Mouse (Mus musculus): ENCODE measurements around the gene Dpep3. TPM values are rescaled to one million over a fixed set of nuclear protein-coding genes. Genes with fewer than 3 reads are reported as not detected.
"Not testable (repeated sequence)": the region's sequence is repeated elsewhere in the genome, so short reads cannot be mapped to it uniquely, and the experiment has no call there.

The Dpep3 gene
- total and polyA plus RNA-seq, 3 experiments, result 0.23 TPM; not detected in 2

DNA sequence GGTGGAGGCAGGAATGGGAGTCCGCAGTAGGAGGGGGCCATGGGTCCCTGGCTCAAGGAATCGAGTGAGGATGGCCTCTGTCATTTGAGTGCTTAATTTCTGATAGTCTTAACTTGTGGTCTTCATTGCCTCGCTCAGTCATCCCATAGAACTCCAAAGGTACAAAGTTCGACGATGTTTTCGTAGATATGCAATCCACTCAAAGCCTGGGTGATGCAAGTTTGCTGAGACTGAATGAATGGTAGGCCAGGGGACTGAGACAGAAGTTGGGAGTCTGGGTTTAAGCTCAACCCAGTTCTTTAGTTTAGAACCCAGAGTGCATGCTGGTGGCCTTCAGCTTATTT, 32.4 kb upstream of the Dpep3 start, which contains the start of gene Ddx28:
TSS of gene Ddx28 (minus strand) at position 240 of the 344 bp plus-strand sequence.
- H3K9ac ChIP-seq (ENCODE audit: low read depth, low read length), result peak within 1 kb of the TSS; percentile 88

DNA sequence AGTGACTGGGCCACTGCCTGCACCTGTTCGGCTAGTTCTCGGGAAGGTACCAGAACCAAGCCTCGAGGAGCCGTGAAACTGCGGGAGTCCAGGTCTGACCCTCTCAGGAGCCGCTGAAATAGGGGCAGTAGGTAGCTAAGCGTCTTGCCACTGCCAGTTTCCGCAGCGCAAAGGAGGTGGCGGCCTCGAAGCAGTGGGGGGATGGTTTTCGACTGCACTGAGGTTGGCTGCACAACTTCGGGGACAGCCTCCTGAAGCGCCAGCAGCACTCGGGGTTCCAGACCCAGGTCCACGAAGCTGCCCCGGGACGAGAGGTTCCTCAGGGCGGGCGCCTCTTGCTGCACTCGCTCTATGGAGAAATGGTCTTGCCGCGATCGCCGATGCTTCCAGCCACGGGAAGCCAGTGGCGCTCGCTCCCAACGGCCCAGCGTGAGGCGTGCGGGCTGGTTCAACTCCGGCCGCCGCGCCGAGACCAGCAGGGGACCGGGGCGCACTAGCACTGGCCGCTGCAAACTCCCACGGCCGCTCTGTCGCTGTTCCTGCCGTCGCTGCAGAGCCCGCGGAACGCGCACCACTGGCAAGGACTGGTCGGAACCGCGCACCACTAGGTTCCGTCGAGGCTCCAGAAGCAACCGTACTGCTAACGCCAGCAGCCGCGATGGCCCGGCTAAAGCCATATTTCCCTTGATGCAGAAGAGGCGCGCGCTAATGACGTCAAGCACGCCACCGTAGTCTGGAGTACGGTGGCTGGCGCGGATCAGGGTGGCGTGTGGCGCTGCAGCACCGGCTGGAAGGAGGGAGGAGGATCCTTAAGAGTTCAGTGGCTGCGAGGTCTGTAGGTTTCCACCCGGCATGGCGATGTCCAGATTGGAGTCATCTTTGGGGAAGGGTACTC, 31.8 kb upstream of the Dpep3 start:
- intact Hi-C loops (cut with DNase I), result loop anchor here (5.0 kb wide), 3 partner anchors 109 to 309 kb away; partner anchors contain the start of genes Acd, Cenpt, Pard6a and Pskh1
- H3K4me1 ChIP-seq (ENCODE audit: control insufficient read depth, insufficient read depth, low read length), result peaks cover 3% of the 10 kb centered on the region

More for the DNA sequence above, 32.4 kb upstream of the Dpep3 start, which contains the start of gene Ddx28:
- intact Hi-C loops (cut with DNase I), result loop anchor here (5.0 kb wide), 3 partner anchors 109 to 309 kb away; partner anchors contain the start of genes Acd, Cenpt, Pard6a and Pskh1
- no peak for DNase-seq
- Histone ChIP-seq H3K27me3 (ENCODE audit: control insufficient read depth, insufficient read depth, low read length) (no peaks in the 10 kb centered on the region), H3K79me2 (replicated peaks; ENCODE audit: control insufficient read depth, insufficient read depth, low read length) (no peaks in the 10 kb centered on the region), H3K4me1 (ENCODE audit: control insufficient read depth, insufficient read depth, low read length) (peaks cover 3% of the 10 kb centered on the region), H3K4me3 (peak within 1 kb of the TSS; percentile 75), H3K36me3 (ENCODE audit: control insufficient read depth, insufficient read depth, low read length) (no peaks in the 10 kb centered on the region), H3K27ac (peak within 1 kb of the TSS; percentile 74)
- TF ChIP-seq POLR2A (IDR thresholded peaks at IDR 0.05; ENCODE audit: insufficient read depth, low read depth, low read length), result no peak
- no peak for TF ChIP-seq CTCF (IDR thresholded peaks at IDR 0.05)
- TF ChIP-seq EP300 (IDR thresholded peaks at IDR 0.05; ENCODE audit: insufficient read depth, low read depth, low read length), result no peak
- under 1% methylated on average over 6 of the region's 6 CpGs for WGBS

DNA sequence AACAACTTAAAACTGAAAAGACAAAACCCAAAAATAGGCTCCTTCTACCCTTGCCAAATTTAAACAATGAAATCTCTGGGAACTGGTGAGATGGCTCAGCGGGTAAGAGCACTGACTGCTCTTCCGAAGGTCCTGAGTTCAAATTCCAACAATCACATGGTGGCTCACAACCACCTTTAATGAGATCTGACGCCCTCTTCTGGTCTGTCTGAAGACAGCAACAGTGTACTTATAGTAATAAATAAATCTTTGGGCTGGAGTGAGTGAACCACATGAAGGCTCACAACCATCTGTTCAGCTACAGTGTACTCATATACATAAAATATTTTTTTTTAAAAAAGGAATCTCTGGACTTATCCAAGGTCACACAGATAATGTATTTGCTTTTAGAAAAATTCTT, 28.7 kb upstream of the Dpep3 start:
- H3K27ac ChIP-seq; DNase-seq; H3K9ac ChIP-seq (ENCODE audit: low read depth, low read length); H3K79me2 ChIP-seq (replicated peaks; ENCODE audit: control insufficient read depth, insufficient read depth, low read length); H3K4me1 ChIP-seq (ENCODE audit: control insufficient read depth, insufficient read depth, low read length); H3K27me3 ChIP-seq (ENCODE audit: control insufficient read depth, insufficient read depth, low read length); H3K4me3 ChIP-seq; H3K36me3 ChIP-seq (ENCODE audit: control insufficient read depth, insufficient read depth, low read length); intact Hi-C loops (cut with DNase I): not testable (repeated sequence)
- whole genome bisulfite sequencing, result 61% methylated on average over 3 of the region's 3 CpGs
- peak; percentile 39 for TF ChIP-seq CTCF (IDR thresholded peaks at IDR 0.05)

More for the DNA sequence above, 31.8 kb upstream of the Dpep3 start:
- peak overlapping the region; percentile 75 for H3K4me3 ChIP-seq
- H3K9ac ChIP-seq (ENCODE audit: low read depth, low read length), result peak overlapping the region; percentile 88
- DNase-seq, result peak; percentile 93 to 94
- peak overlapping the region; percentile 74 for H3K27ac ChIP-seq
- WGBS, result 1% methylated on average over 74 of the region's 74 CpGs
- no peaks in the 10 kb centered on the region for H3K36me3 ChIP-seq (ENCODE audit: control insufficient read depth, insufficient read depth, low read length)
- TF ChIP-seq POLR2A (IDR thresholded peaks at IDR 0.05; ENCODE audit: insufficient read depth, low read depth, low read length) (peak; percentile 82), CTCF (IDR thresholded peaks at IDR 0.05) (no peak; the same call in 1 of the 2 replicates), EP300 (IDR thresholded peaks at IDR 0.05; ENCODE audit: insufficient read depth, low read depth, low read length) (0 out of 2 replicates have a peak, but pooled peaks have one; percentile 44)
- H3K79me2 ChIP-seq (replicated peaks; ENCODE audit: control insufficient read depth, insufficient read depth, low read length), result no peaks in the 10 kb centered on the region
- no peaks in the 10 kb centered on the region for H3K27me3 ChIP-seq (ENCODE audit: control insufficient read depth, insufficient read depth, low read length)

DNA sequence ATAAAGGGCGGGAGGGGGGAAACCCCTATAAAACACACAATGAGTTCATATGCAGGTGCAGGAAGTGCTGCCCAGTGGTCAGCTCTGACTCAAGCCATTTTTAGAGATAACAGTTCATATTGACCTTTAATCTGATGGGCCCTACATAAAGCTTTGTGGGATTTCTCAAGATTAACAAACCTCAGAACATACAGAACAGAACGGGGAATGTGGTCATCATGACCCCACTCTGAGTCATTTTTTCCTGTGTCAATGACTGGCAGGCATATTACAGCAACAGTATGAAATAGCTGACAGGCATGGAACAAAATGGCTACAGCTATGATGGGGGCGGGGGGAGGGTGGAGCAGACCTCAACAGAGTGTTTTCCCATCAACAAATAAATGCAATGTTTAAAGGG, 27.9 kb upstream of the Dpep3 start:
- Histone ChIP-seq H3K4me3 (no peak overlapping the region), H3K27me3 (ENCODE audit: control insufficient read depth, insufficient read depth, low read length) (no peaks in the 10 kb centered on the region), H3K4me1 (ENCODE audit: control insufficient read depth, insufficient read depth, low read length) (peaks cover 3% of the 10 kb centered on the region), H3K36me3 (ENCODE audit: control insufficient read depth, insufficient read depth, low read length) (no peaks in the 10 kb centered on the region), H3K9ac (ENCODE audit: low read depth, low read length) (no peak overlapping the region), H3K27ac (no peak overlapping the region), H3K79me2 (replicated peaks; ENCODE audit: control insufficient read depth, insufficient read depth, low read length) (no peaks in the 10 kb centered on the region)
- 46% methylated on average over 3 of the region's 3 CpGs for WGBS
- TF ChIP-seq CTCF (IDR thresholded peaks at IDR 0.05) (no peak), POLR2A (IDR thresholded peaks at IDR 0.05; ENCODE audit: insufficient read depth, low read depth, low read length) (no peak), EP300 (IDR thresholded peaks at IDR 0.05; ENCODE audit: insufficient read depth, low read depth, low read length) (no peak)
- DNase-seq, result no peak
- intact Hi-C loops (cut with DNase I), result no loop called here

DNA sequence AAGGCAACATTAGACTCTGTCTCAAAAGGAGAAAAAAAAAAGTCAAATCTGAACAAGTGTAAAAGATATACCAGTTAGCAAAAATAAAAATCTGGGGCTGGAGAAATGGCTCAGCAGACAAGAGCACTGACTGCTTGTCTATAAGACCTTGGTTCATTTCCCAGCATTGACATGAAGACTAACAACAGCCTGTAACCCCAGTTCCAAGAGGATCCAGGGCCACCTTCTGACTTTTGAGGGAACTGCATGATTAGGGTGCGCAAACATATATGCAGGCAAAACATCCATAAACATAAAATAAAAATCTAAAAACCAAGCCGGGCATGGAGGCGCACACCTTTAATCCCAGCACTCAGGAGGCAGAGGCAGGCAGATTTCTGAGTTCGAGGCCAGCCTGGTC, 27.2 kb upstream of the Dpep3 start:
- no peak overlapping the region for H3K4me3 ChIP-seq
- intact Hi-C loops (cut with DNase I), result no loop called here
- H3K27me3 ChIP-seq (ENCODE audit: control insufficient read depth, insufficient read depth, low read length), result no peaks in the 10 kb centered on the region
- DNase-seq, result no peak
- no peaks in the 10 kb centered on the region for H3K36me3 ChIP-seq (ENCODE audit: control insufficient read depth, insufficient read depth, low read length)
- no peaks in the 10 kb centered on the region for H3K79me2 ChIP-seq (replicated peaks; ENCODE audit: control insufficient read depth, insufficient read depth, low read length)
- WGBS, result 89% methylated on average over 4 of the region's 4 CpGs
- no peak overlapping the region for H3K9ac ChIP-seq (ENCODE audit: low read depth, low read length)
- H3K4me1 ChIP-seq (ENCODE audit: control insufficient read depth, insufficient read depth, low read length), result peaks cover 3% of the 10 kb centered on the region
- TF ChIP-seq POLR2A (IDR thresholded peaks at IDR 0.05; ENCODE audit: insufficient read depth, low read depth, low read length), result no peak
- peak; percentile 38 for TF ChIP-seq CTCF (IDR thresholded peaks at IDR 0.05)
- no peak overlapping the region for H3K27ac ChIP-seq

DNA sequence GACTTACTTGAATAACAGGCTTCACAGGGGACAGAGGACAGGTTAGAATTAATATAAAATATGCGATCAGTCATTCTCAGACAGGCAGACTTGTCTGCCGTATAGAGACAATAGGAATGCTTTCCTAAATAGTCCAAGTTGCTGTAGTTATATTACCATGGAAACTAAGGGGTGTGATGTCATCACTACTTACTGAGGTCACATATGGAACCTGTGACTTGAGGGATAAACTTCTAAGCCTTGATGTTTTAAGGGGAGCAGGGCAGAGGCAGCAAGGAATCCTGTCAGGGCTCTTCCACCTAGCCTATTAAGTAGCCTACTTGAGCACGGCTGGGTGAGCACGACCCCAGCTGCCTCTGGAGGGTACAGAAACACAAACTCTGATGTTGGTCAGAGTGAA, 26.6 kb upstream of the Dpep3 start, which contains the start of gene Dpep2nb:
TSS of gene Dpep2nb (minus strand) at position 101 of the 400 bp plus-strand sequence.
- Histone ChIP-seq H3K27me3 (ENCODE audit: control insufficient read depth, insufficient read depth, low read length) (no peaks in the 10 kb centered on the region), H3K9ac (ENCODE audit: low read depth, low read length) (no peak within 1 kb of the TSS), H3K4me3 (no peak within 1 kb of the TSS), H3K79me2 (replicated peaks; ENCODE audit: control insufficient read depth, insufficient read depth, low read length) (no peaks in the 10 kb centered on the region), H3K4me1 (ENCODE audit: control insufficient read depth, insufficient read depth, low read length) (peaks cover 3% of the 10 kb centered on the region), H3K36me3 (ENCODE audit: control insufficient read depth, insufficient read depth, low read length) (no peaks in the 10 kb centered on the region), H3K27ac (no peak within 1 kb of the TSS)
- intact Hi-C loops (cut with DNase I), result no loop called here
- no peak for TF ChIP-seq POLR2A (IDR thresholded peaks at IDR 0.05; ENCODE audit: insufficient read depth, low read depth, low read length)
- no peak for TF ChIP-seq CTCF (IDR thresholded peaks at IDR 0.05)
- TF ChIP-seq EP300 (IDR thresholded peaks at IDR 0.05; ENCODE audit: insufficient read depth, low read depth, low read length), result no peak
- 58% methylated on average over 4 of the region's 4 CpGs for WGBS
- DNase-seq, result no peak
